Mouse (Mus musculus) midbrain, embryonic 13.5 days (tissue): ENCODE measurements around the gene Dlgap1. TPM values are rescaled to one million over a fixed set of nuclear protein-coding genes. Genes with fewer than 3 reads are reported as not detected.

Experiments used
- ATAC-seq: fragments of 200-750 bp; cut with Nextera tagmentation; 2 replicates; pipeline ENCODE4 v1.8.0; 2017; ENCODE audit warnings: mild to moderate bottlenecking, moderate TSS enrichment, moderate library complexity
- H3K27ac ChIP-seq: fragments of 300-500 bp; sonication (generic); 2 replicates; pipeline ENCODE4 v1.5.1; 2015; ENCODE audit warnings: inconsistent platforms, mild to moderate bottlenecking, moderate library complexity
- H3K27me3 ChIP-seq: fragments of 300-500 bp; sonication (generic); 2 replicates; pipeline ENCODE4 v1.6.1; 2015; ENCODE audit warnings: mild to moderate bottlenecking, inconsistent platforms
- H3K36me3 ChIP-seq: fragments of 300-500 bp; sonication (generic); 2 replicates; pipeline ENCODE4 v1.6.1; 2015; ENCODE audit warnings: mild to moderate bottlenecking, inconsistent platforms
- H3K4me1 ChIP-seq: fragments of 300-500 bp; sonication (generic); replicated peaks from 2 replicates; pipeline ENCODE4 v1.6.1; 2015; ENCODE audit warnings: inconsistent platforms
- H3K4me2 ChIP-seq: fragments of 300-500 bp; sonication (generic); replicated peaks from 2 replicates; pipeline ENCODE4 v1.6.1; 2015; ENCODE audit warnings: moderate library complexity, mild to moderate bottlenecking, inconsistent platforms
- H3K4me3 ChIP-seq: fragments of 300-500 bp; sonication (generic); replicated peaks from 2 replicates; pipeline ENCODE4 v1.5.1; 2015; ENCODE audit warnings: mild to moderate bottlenecking, inconsistent platforms
- H3K9ac ChIP-seq: fragments of 300-500 bp; sonication (generic); replicated peaks from 2 replicates; pipeline ENCODE4 v1.6.1; 2015; ENCODE audit warnings: mild to moderate bottlenecking, inconsistent platforms
- H3K9me3 ChIP-seq: fragments of 300-500 bp; sonication (generic); 2 replicates; pipeline ENCODE4 v1.6.1; 2016; ENCODE audit warnings: mild to moderate bottlenecking, inconsistent platforms
- WGBS: fragments of 180-500 bp; shearing (Covaris S2); methylation state at CpG from one replicate; pipeline ENCODE4 v1.1.7; 2015; 5-methylcytosine and 5-hydroxymethylcytosine counted together
- polyA plus RNA-seq: library from polyadenylated mRNA; unstranded; fragments of >200 nt; fragmentation: Nextera tagmentation; extraction: Ambion mirVana; gene quantifications from 2 replicates; pipeline ENCODE4 v1.2.1, GENCODE M21; 2015

Gene Dlgap1
- polyA plus RNA-seq, 1 experiment from 2014 or later = 10.1 TPM

- no peak overlapping the region for H3K4me3 ChIP-seq
- H3K9ac ChIP-seq = no peak overlapping the region
- WGBS = 78% methylated on average over 5 of the region's 5 CpGs
- H3K27me3 ChIP-seq = no peaks in the 10 kb centered on the region
- ATAC-seq = no peak
- H3K4me1 ChIP-seq = 0 out of 2 replicates have a peak, but pooled peaks cover 3% of the 10 kb centered on the region
- H3K9me3 ChIP-seq = 0 out of 2 replicates have a peak, but pooled peaks cover 3% of the 10 kb centered on the region
- no peaks in the 10 kb centered on the region for H3K36me3 ChIP-seq
- H3K4me2 ChIP-seq = no peak overlapping the region
- no peak overlapping the region for H3K27ac ChIP-seq
Measured at GRCm38 (mm10) chr17:70521058-70521851, 552.4 kb downstream of the Dlgap1 start.

DNA sequence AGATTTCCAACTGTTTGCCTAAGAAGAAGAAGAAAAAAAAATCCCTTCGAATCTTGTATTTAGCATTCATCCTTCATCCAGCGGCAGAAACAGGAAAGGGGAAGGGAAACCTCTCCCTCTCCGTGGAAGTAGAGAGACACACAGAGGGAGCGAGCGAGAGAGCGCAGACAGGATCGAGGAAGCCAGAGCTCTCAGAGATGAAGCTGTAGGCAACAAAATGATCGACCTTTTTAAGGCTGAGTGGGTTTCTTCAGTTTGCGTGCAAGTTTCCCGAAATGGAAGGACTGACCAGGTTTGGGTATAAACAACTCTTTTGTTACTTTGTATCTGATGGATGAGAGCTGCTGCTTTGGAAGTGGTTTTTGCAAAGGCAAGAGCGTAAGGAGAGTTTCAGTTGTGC, 553.1 kb downstream of the Dlgap1 start:
- Histone ChIP-seq H3K9me3 (0 out of 2 replicates have a peak, but pooled peaks cover 3% of the 10 kb centered on the region), H3K4me2 (peak overlapping the region; percentile 4; the same call in 1 of the 2 replicates), H3K36me3 (no peaks in the 10 kb centered on the region), H3K9ac (no peak overlapping the region), H3K4me3 (0 out of 2 replicates have a peak overlapping the region, but pooled peaks have one; percentile 0), H3K27ac (no peak overlapping the region), H3K27me3 (no peaks in the 10 kb centered on the region), H3K4me1 (0 out of 2 replicates have a peak, but pooled peaks cover 3% of the 10 kb centered on the region)
- no peak for ATAC-seq
- WGBS = 50% methylated on average over 11 of the region's 11 CpGs

GRCm38 (mm10) chr17:70525990-70526389, 557.1 kb downstream of the Dlgap1 start:
- no peak overlapping the region for H3K4me2 ChIP-seq
- 62% methylated on average over 3 of the region's 3 CpGs for WGBS
- ATAC-seq = no peak
- H3K9me3 ChIP-seq = no peaks in the 10 kb centered on the region
- H3K4me1 ChIP-seq = 0 out of 2 replicates have a peak, but pooled peaks cover 3% of the 10 kb centered on the region
- no peaks in the 10 kb centered on the region for H3K27me3 ChIP-seq
- H3K4me3 ChIP-seq = no peak overlapping the region
- no peak overlapping the region for H3K27ac ChIP-seq
- H3K36me3 ChIP-seq = no peaks in the 10 kb centered on the region
- H3K9ac ChIP-seq = no peak overlapping the region

DNA sequence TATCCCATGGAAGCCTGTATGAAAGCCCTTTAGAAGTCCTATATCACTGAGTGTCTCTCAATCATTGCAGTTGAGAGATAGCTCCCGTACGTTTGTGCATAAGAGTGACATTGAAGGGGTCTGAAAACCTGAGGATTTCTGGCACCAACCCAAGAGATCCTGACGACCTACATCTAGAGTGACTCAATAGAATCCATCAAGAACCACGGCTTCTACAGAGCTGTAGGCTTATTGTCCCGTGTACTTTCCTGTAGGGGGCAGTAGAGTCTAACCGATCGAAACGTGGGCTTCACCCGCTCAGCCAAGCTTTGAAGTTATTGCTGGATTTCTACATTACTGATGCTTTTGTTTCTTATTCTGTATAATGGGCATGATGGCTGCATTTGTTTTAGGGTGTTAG, 558.2 kb downstream of the Dlgap1 start:
- peak; percentile 69; the same call in 1 of the 2 replicates for ATAC-seq
- no peaks in the 10 kb centered on the region for H3K27me3 ChIP-seq
- 35% methylated on average over 9 of the region's 9 CpGs for WGBS

GRCm38 (mm10) chr17:70528196-70529187, 559.6 kb downstream of the Dlgap1 start:
- no peaks in the 10 kb centered on the region for H3K36me3 ChIP-seq
- no peak for ATAC-seq
- WGBS = 65% methylated on average over 7 of the region's 7 CpGs
- H3K4me1 ChIP-seq = no peaks in the 10 kb centered on the region
- H3K27me3 ChIP-seq = no peaks in the 10 kb centered on the region
- no peak overlapping the region for H3K27ac ChIP-seq
- H3K9ac ChIP-seq = no peak overlapping the region
- no peaks in the 10 kb centered on the region for H3K9me3 ChIP-seq
- no peak overlapping the region for H3K4me2 ChIP-seq
- H3K4me3 ChIP-seq = no peak overlapping the region

More for the DNA sequence above, 558.2 kb downstream of the Dlgap1 start:
- H3K27ac ChIP-seq = no peak overlapping the region
- no peak overlapping the region for H3K9ac ChIP-seq
- H3K9me3 ChIP-seq = no peaks in the 10 kb centered on the region
- no peak overlapping the region for H3K4me2 ChIP-seq
- no peaks in the 10 kb centered on the region for H3K36me3 ChIP-seq
- 0 out of 2 replicates have a peak, but pooled peaks cover 3% of the 10 kb centered on the region for H3K4me1 ChIP-seq
- no peak overlapping the region for H3K4me3 ChIP-seq

DNA sequence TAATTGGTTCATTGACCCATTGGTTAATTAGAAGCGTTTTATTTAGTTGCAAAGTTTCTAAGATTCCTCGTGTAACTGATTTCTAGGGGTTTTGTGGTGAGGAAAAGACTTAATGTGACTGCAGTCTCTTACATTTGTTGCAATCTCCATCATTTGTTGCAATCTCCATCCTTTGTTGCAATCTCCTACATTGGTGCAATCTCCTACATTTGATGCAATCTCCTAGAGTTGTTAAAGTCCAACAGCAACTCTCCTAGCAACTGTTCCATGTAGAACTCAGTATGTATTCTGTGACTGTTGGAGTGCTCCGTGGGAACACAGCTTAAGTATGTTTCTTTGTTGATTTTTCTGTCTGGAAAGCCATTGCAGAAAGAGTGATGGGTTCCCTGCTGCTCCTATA, 565.4 kb downstream of the Dlgap1 start:
- Histone ChIP-seq H3K36me3 (no peaks in the 10 kb centered on the region), H3K4me1 (no peaks in the 10 kb centered on the region), H3K9ac (no peak overlapping the region), H3K4me3 (no peak overlapping the region), H3K27ac (no peak overlapping the region), H3K27me3 (no peaks in the 10 kb centered on the region), H3K4me2 (no peak overlapping the region), H3K9me3 (no peaks in the 10 kb centered on the region)
- no peak for ATAC-seq
- 75% methylated on average over 3 of the region's 3 CpGs for WGBS

DNA sequence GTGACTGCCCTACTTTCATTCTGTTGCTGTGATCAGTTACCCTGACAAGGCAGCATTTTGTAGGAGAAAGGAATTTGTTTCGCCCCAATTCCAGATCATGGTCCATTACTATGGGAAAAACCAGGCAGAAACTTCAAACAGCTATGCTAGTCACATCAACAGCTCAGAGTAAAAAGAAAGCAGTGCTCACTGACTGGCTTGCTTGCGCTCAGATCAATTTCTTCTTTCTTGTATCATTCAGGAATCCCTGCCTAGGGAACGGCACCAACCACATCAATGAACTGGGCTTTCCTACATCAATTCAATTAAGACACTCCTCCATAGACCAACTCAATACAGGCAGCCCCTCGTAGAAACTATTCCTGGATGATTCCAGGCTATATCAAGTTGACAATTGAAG, 572.9 kb downstream of the Dlgap1 start:
- Histone ChIP-seq H3K4me2 (no peak overlapping the region), H3K9ac (no peak overlapping the region), H3K36me3 (no peaks in the 10 kb centered on the region), H3K4me1 (no peaks in the 10 kb centered on the region), H3K9me3 (no peaks in the 10 kb centered on the region), H3K27ac (no peak overlapping the region), H3K4me3 (no peak overlapping the region), H3K27me3 (no peaks in the 10 kb centered on the region)
- 90% methylated on average over 4 of the region's 4 CpGs for WGBS
- no peak for ATAC-seq

DNA sequence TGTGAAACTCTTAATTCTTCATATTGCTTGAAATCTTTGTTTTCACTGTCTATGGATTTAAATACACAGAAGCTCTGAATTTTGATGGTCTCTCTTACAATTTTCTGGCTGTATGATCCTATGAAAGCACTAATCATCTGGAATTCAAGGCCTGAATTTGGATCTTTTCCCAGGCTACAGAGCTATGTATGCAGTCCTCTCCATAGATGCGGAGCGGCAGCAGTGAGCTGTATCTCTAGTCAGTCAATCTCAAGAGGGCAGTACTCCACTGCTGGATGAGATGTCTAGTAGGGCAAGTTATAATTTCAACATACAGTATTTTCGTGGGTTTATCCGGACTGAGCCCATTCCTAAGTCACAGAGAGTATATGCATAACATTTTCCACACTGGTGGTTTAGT, 581.9 kb downstream of the Dlgap1 start:
- H3K36me3 ChIP-seq = no peaks in the 10 kb centered on the region
- ATAC-seq = no peak
- H3K9me3 ChIP-seq = no peaks in the 10 kb centered on the region

GRCm38 (mm10) chr17:70561547-70561946, 592.7 kb downstream of the Dlgap1 start:
- Histone ChIP-seq H3K9ac (no peak overlapping the region), H3K36me3 (no peaks in the 10 kb centered on the region), H3K27me3 (no peaks in the 10 kb centered on the region), H3K4me2 (no peak overlapping the region), H3K9me3 (no peaks in the 10 kb centered on the region), H3K4me3 (no peak overlapping the region), H3K4me1 (no peaks in the 10 kb centered on the region), H3K27ac (no peak overlapping the region)
- no peak for ATAC-seq
- 89% methylated on average over 7 of the region's 7 CpGs for WGBS

More for the DNA sequence above, 581.9 kb downstream of the Dlgap1 start:
- no peak overlapping the region for H3K4me3 ChIP-seq
- H3K4me1 ChIP-seq = no peaks in the 10 kb centered on the region
- H3K27me3 ChIP-seq = no peaks in the 10 kb centered on the region
- H3K27ac ChIP-seq = no peak overlapping the region
- no peak overlapping the region for H3K9ac ChIP-seq
- H3K4me2 ChIP-seq = no peak overlapping the region
- 91% methylated on average over 4 of the region's 4 CpGs for WGBS

- 66% methylated on average over 5 of the region's 5 CpGs for WGBS
- no peak overlapping the region for H3K27ac ChIP-seq
- H3K27me3 ChIP-seq = no peaks in the 10 kb centered on the region
- no peak overlapping the region for H3K4me2 ChIP-seq
- H3K36me3 ChIP-seq = no peaks in the 10 kb centered on the region
- no peak overlapping the region for H3K4me3 ChIP-seq
- ATAC-seq = no peak
- H3K9me3 ChIP-seq = no peaks in the 10 kb centered on the region
- H3K4me1 ChIP-seq = 0 out of 2 replicates have a peak, but pooled peaks cover 3% of the 10 kb centered on the region
- H3K9ac ChIP-seq = no peak overlapping the region
Measured at GRCm38 (mm10) chr17:70570848-70571247, 602.0 kb downstream of the Dlgap1 start.

GRCm38 (mm10) chr17:70583042-70583441, 614.2 kb downstream of the Dlgap1 start:
- H3K36me3 ChIP-seq = no peaks in the 10 kb centered on the region
- H3K27ac ChIP-seq = no peak overlapping the region
- H3K4me1 ChIP-seq = 0 out of 2 replicates have a peak, but pooled peaks cover 3% of the 10 kb centered on the region
- H3K9ac ChIP-seq = no peak overlapping the region
- WGBS = 78% methylated on average over 8 of the region's 8 CpGs
- ATAC-seq = no peak
- H3K4me2 ChIP-seq = no peak overlapping the region
- H3K27me3 ChIP-seq = no peaks in the 10 kb centered on the region
- H3K4me3 ChIP-seq = no peak overlapping the region
- H3K9me3 ChIP-seq = no peaks in the 10 kb centered on the region
